18 mouse cellular contexts compared by ENCODE assay signal in the genomic region with DNA sequence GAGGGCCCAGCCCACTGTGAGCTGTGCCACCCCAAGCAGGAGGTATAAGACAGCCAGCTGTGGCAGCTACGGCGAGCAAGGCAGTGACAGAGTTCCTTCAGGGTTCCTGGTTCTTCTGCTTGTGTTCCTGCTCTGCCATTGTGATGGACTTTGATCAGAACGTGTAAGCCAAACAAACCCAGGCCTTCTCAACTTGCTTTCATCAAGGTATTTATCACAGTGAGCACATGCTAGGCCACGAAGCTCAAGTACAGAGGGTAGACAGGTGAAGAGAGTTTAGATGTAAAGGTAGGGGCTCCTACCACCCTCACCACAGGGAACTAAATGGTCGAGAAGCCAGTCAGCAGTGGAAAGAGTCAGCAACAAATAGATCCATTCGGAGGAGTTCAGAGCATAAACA.
"Had no signal": no experiment of that assay in that cellular context is flagged by ENCODE, and none has a peak within 500 bp of the region (broad histone marks: within the 10 kb centered on the region; RNA-seq: fewer than 3 reads in every experiment).

No protein-coding gene starts in this region.

- ATAC-seq: midbrain, embryonic 16.5 days had no signal

- H3K9ac ChIP-seq: lung, embryonic 14.5 days; midbrain, embryonic 12.5 days; neural tube, embryonic 13.5 days; neural tube, embryonic 15.5 days had no signal

- H3K4me2 ChIP-seq: lung, embryonic 14.5 days; midbrain, embryonic 12.5 days; neural tube, embryonic 13.5 days; neural tube, embryonic 15.5 days had no signal

- H3K4me1 ChIP-seq: neural tube, embryonic 15.5 days had no signal

- H3K4me3 ChIP-seq: midbrain, embryonic 10.5 days; midbrain, embryonic 12.5 days; myocyte; neural tube, embryonic 13.5 days; neural tube, embryonic 15.5 days had no signal

- H3K36me3 ChIP-seq: midbrain, embryonic 10.5 days; midbrain, embryonic 12.5 days; neural tube, embryonic 13.5 days; neural tube, embryonic 15.5 days had no signal

- H3K27me3 ChIP-seq: midbrain, embryonic 12.5 days; neural tube, embryonic 13.5 days; neural tube, embryonic 15.5 days had no signal

- H3K27ac ChIP-seq: midbrain, embryonic 10.5 days; midbrain, embryonic 12.5 days; neural tube, embryonic 13.5 days; neural tube, embryonic 15.5 days had no signal

- H3K9me3 ChIP-seq: neural tube, embryonic 15.5 days had no signal

- DNase-seq: lung, adult 18-20 months; lung, embryonic 14.5 days; lung, postnatal 10 days; lung, postnatal 4 days; retina, postnatal 1 day; right cerebral cortex, adult 18-20 months; right cerebral cortex, postnatal 25 days; right cerebral cortex, postnatal 4 days; spleen, adult 18-20 months; thymus, adult 2 months; thymus, postnatal 14 days; thymus, postnatal 36 days had no signal
